Mouse (Mus musculus) G1E (cell line): ENCODE results near the gene Dnajc6. TPM values are rescaled to one million over a fixed set of nuclear protein-coding genes. Genes with fewer than 3 reads are reported as not detected.

Experiments
- ATAC-seq: 2 replicates; pipeline ENCODE4 v1.8.0; 2016; ENCODE audit warnings: mild to moderate bottlenecking; ENCODE audit not compliant: insufficient number of reproducible peaks, poor library complexity, low FRiP score, severe bottlenecking; ENCODE audit errors: extremely low read depth
- DNase-seq: peaks from one replicate; pipeline ENCODE4 v3.0.0; 2012; ENCODE audit warnings: low spot score
- H3K27me3 ChIP-seq: 2 replicates; pipeline ENCODE4 v1.6.1; 2012; ENCODE audit warnings: mild to moderate bottlenecking, low read length, inconsistent platforms; ENCODE audit not compliant: insufficient read depth
- H3K36me3 ChIP-seq: replicated peaks from 2 replicates; pipeline ENCODE3; 2012; ENCODE audit warnings: mild to moderate bottlenecking, inconsistent platforms
- H3K4me1 ChIP-seq: 2 replicates; pipeline ENCODE4 v1.6.1; 2012; ENCODE audit warnings: low read depth, low read length, inconsistent platforms, mixed read lengths; ENCODE audit not compliant: insufficient read depth
- H3K4me3 ChIP-seq: 2 replicates; pipeline ENCODE4 v1.5.1; 2012; ENCODE audit warnings: low read depth, mild to moderate bottlenecking, inconsistent platforms, low read length, moderate library complexity, mixed read lengths
- H3K9me3 ChIP-seq: replicated peaks from 2 replicates; pipeline ENCODE4 v1.6.1; 2012; ENCODE audit warnings: inconsistent platforms
- CTCF ChIP-seq: IDR thresholded peaks from 2 replicates; pipeline ENCODE4 v1.5.1; 2012; ENCODE audit warnings: low read depth, low read length, inconsistent platforms, mixed read lengths
- GATA1 ChIP-seq: IDR thresholded peaks from 2 replicates; pipeline ENCODE4 v1.6.1; 2012; ENCODE audit warnings: borderline replicate concordance, low read length, inconsistent platforms, mixed read lengths
- GATA2 ChIP-seq: IDR thresholded peaks from 2 replicates; pipeline ENCODE4 v1.6.1; 2012; ENCODE audit warnings: low read depth, low read length, inconsistent platforms, borderline replicate concordance
- POLR2AphosphoS5 ChIP-seq: IDR thresholded peaks from 2 replicates; pipeline ENCODE4 v1.6.1; 2012; ENCODE audit warnings: low read depth, low read length, inconsistent platforms; ENCODE audit not compliant: insufficient replicate concordance
- TAL1 ChIP-seq: conservative IDR thresholded peaks from 2 replicates; pipeline ENCODE4 v1.6.1; 2012; ENCODE audit warnings: low read depth, low read length, inconsistent platforms, mixed read lengths
- polyA plus RNA-seq: library from polyadenylated mRNA; stranded (reverse); fragments of >175 nt; gene quantifications from 2 replicates; pipeline ENCODE4 v1.2.3, GENCODE M21; 2012
- total RNA-seq, 2 experiments: library from RNA; stranded (forward) in 1 of 2; stranded (reverse) in 1 of 2; fragments of 200-1000 nt in 1 of 2; fragments of >200 nt in 1 of 2; fragmentation: Nextera tagmentation in 1 of 2; gene quantifications; 2 replicates each; pipeline ENCODE4 v1.2.3; 2014 to 2017

Gene Dnajc6
- total and polyA plus RNA-seq, 3 experiments = 0.05 TPM; not detected in 2

GRCm38 (mm10) chr4:101560137-101560536 is 63.7 kb downstream of the Dnajc6 start:
- ATAC-seq (no peak), DNase-seq (no peak)
- H3K36me3 ChIP-seq = no peaks in the 10 kb centered on the region
- no peak overlapping the region for H3K4me3 ChIP-seq
- H3K27me3 ChIP-seq = peaks cover 7% of the 10 kb centered on the region
- H3K9me3 ChIP-seq = no peaks in the 10 kb centered on the region
- TF ChIP-seq TAL1 (no peak), GATA2 (no peak), GATA1 (no peak), POLR2AphosphoS5 (no peak), CTCF (no peak)
- H3K4me1 ChIP-seq = no peaks in the 10 kb centered on the region

GRCm38 (mm10) chr4:101562836-101563235 is 66.4 kb downstream of the Dnajc6 start:
- peaks cover 7% of the 10 kb centered on the region for H3K27me3 ChIP-seq
- DNase-seq (no peak), ATAC-seq (no peak)
- no peaks in the 10 kb centered on the region for H3K4me1 ChIP-seq
- TF ChIP-seq GATA2 (no peak), GATA1 (no peak), TAL1 (no peak), CTCF (no peak), POLR2AphosphoS5 (no peak)
- no peak overlapping the region for H3K4me3 ChIP-seq
- H3K36me3 ChIP-seq = no peaks in the 10 kb centered on the region
- no peaks in the 10 kb centered on the region for H3K9me3 ChIP-seq

GRCm38 (mm10) chr4:101563607-101564006 is 67.2 kb downstream of the Dnajc6 start:
- H3K36me3 ChIP-seq = no peaks in the 10 kb centered on the region
- peaks cover 7% of the 10 kb centered on the region for H3K27me3 ChIP-seq
- no peaks in the 10 kb centered on the region for H3K4me1 ChIP-seq
- no peak for TF ChIP-seq TAL1
- no peak for TF ChIP-seq CTCF
- TF ChIP-seq POLR2AphosphoS5 = no peak
- no peak for TF ChIP-seq GATA1
- no peak for TF ChIP-seq GATA2
- ATAC-seq (no peak), DNase-seq (no peak)
- H3K9me3 ChIP-seq = no peaks in the 10 kb centered on the region
- no peak overlapping the region for H3K4me3 ChIP-seq

GRCm38 (mm10) chr4:101564746-101565417 is 68.4 kb downstream of the Dnajc6 start:
- H3K4me3 ChIP-seq = no peak overlapping the region
- H3K9me3 ChIP-seq = no peaks in the 10 kb centered on the region
- TF ChIP-seq POLR2AphosphoS5 (no peak), GATA2 (no peak), GATA1 (no peak), TAL1 (no peak), CTCF (no peak)
- H3K36me3 ChIP-seq = no peaks in the 10 kb centered on the region
- DNase-seq (no peak), ATAC-seq (no peak)
- H3K27me3 ChIP-seq = peaks cover 9% of the 10 kb centered on the region
- no peaks in the 10 kb centered on the region for H3K4me1 ChIP-seq

GRCm38 (mm10) chr4:101569076-101569475 is 72.6 kb downstream of the Dnajc6 start:
- H3K4me1 ChIP-seq = no peaks in the 10 kb centered on the region
- H3K4me3 ChIP-seq = no peak overlapping the region
- H3K9me3 ChIP-seq = no peaks in the 10 kb centered on the region
- TF ChIP-seq GATA1 = no peak
- TF ChIP-seq GATA2 = no peak
- no peak for TF ChIP-seq TAL1
- TF ChIP-seq POLR2AphosphoS5 = no peak
- no peak for TF ChIP-seq CTCF
- no peak for DNase-seq
- no peak for ATAC-seq
- no peaks in the 10 kb centered on the region for H3K36me3 ChIP-seq
- peaks cover 6% of the 10 kb centered on the region for H3K27me3 ChIP-seq

- DNase-seq (no peak), ATAC-seq (no peak)
- Histone ChIP-seq H3K4me3 (no peak overlapping the region), H3K4me1 (no peaks in the 10 kb centered on the region), H3K36me3 (no peaks in the 10 kb centered on the region), H3K9me3 (no peaks in the 10 kb centered on the region), H3K27me3 (peaks cover 3% of the 10 kb centered on the region; the same call in 1 of the 2 replicates)
- TF ChIP-seq CTCF (no peak), TAL1 (no peak), GATA2 (no peak), POLR2AphosphoS5 (no peak), GATA1 (no peak)
Measured at GRCm38 (mm10) chr4:101572142-101572541, 75.7 kb downstream of the Dnajc6 start.
